Mouse (Mus musculus) liver, embryonic 14.5 days (tissue): ENCODE measurements around the gene Olfr115. TPM values are rescaled to one million over a fixed set of nuclear protein-coding genes. Genes with fewer than 3 reads are reported as not detected.

Source experiments
- ATAC-seq: fragments of 200-750 bp; cut with Nextera tagmentation; 2 replicates; pipeline ENCODE4 v1.8.0; 2017; ENCODE audit warnings: moderate number of reproducible peaks, mild to moderate bottlenecking, moderate library complexity; ENCODE audit not compliant: insufficient read depth
- DNase-seq, 3 experiments: peaks; one replicate each; pipeline ENCODE4 v3.0.0-alpha.2; 2012 to 2013; ENCODE audit warnings: low read depth in 3 of 3, low spot score in 3 of 3
- H3K27ac ChIP-seq: fragments of 300-500 bp; sonication (generic); 2 replicates; pipeline ENCODE4 v1.5.1; 2014; ENCODE audit warnings: moderate library complexity, mild to moderate bottlenecking, control low read depth, inconsistent platforms
- H3K27me3 ChIP-seq: fragments of 300-500 bp; sonication (generic); 2 replicates; pipeline ENCODE4 v1.6.1; 2014; ENCODE audit warnings: mild to moderate bottlenecking, low read length, moderate library complexity; ENCODE audit not compliant: control insufficient read depth, insufficient read depth
- H3K36me3 ChIP-seq: fragments of 300-500 bp; sonication (generic); replicated peaks from 2 replicates; pipeline ENCODE4 v1.6.1; 2014; ENCODE audit warnings: low read depth; ENCODE audit not compliant: control insufficient read depth, insufficient read depth
- H3K4me1 ChIP-seq, 2 experiments: fragments of 200-500 bp in 1 of 2; fragments of 300-500 bp in 1 of 2; sonication (generic) in 1 of 2; replicated peaks; 2 replicates each; pipeline ENCODE4 v1.6.1; 2012 to 2014; ENCODE audit warnings: antibody characterized with exemption in 1 of 2, inconsistent platforms in 1 of 2, low read length in 1 of 2; ENCODE audit not compliant: control insufficient read depth in 2 of 2, insufficient read depth in 2 of 2
- H3K4me2 ChIP-seq: fragments of 300-500 bp; sonication (generic); 2 replicates; pipeline ENCODE4 v1.6.1; 2014; ENCODE audit warnings: low read depth, mild to moderate bottlenecking, control low read depth, moderate library complexity
- H3K4me3 ChIP-seq, 2 experiments: fragments of 200-500 bp in 1 of 2; fragments of 300-500 bp in 1 of 2; sonication (generic) in 1 of 2; 2 replicates each; pipeline ENCODE4 v1.5.1; 2012 to 2014; ENCODE audit warnings: low read depth in 2 of 2, low read length in 2 of 2, mild to moderate bottlenecking in 2 of 2, control low read depth in 1 of 2, inconsistent platforms in 1 of 2, moderate library complexity in 1 of 2; ENCODE audit not compliant: insufficient read depth in 1 of 2
- H3K9ac ChIP-seq: fragments of 300-500 bp; sonication (generic); replicated peaks from 2 replicates; pipeline ENCODE4 v1.6.1; 2014; ENCODE audit warnings: mild to moderate bottlenecking, control low read depth, moderate library complexity
- H3K9me3 ChIP-seq: fragments of 300-500 bp; sonication (generic); 2 replicates; pipeline ENCODE4 v1.6.1; 2016; ENCODE audit warnings: low read length, mixed read lengths; ENCODE audit not compliant: control insufficient read depth
- CTCF ChIP-seq: IDR thresholded peaks from 2 replicates; pipeline ENCODE4 v1.5.1; 2016; ENCODE audit warnings: antibody characterized with exemption, low read depth, control low read depth
- EP300 ChIP-seq: IDR thresholded peaks from 2 replicates; pipeline ENCODE4 v1.6.1; 2016; ENCODE audit warnings: antibody characterized with exemption, low read depth
- WGBS: fragments of 180-500 bp; shearing (Covaris S2); extraction: QIAGEN DNeasy Blood & Tissue Kit; methylation state at CpG from one replicate; pipeline ENCODE4 v1.1.7; 2014; ENCODE audit not compliant: insufficient replicate concordance; 5-methylcytosine and 5-hydroxymethylcytosine counted together
- polyA plus RNA-seq, 2 experiments: library from polyadenylated mRNA; depleted of rRNA in 1 of 2; stranded (reverse) in 1 of 2; unstranded in 1 of 2; fragments of >200 nt; fragmentation: Nextera tagmentation in 1 of 2; extraction: Ambion mirVana in 1 of 2; gene quantifications; 2 replicates each; pipeline versions ENCODE4 v1.2.1 to v1.2.3; 2012 to 2014

The Olfr115 gene
- polyA plus RNA-seq (2012; rRNA removed) (not detected in 2 replicates), polyA plus RNA-seq (2014; fragmentation: Nextera tagmentation; extraction: Ambion mirVana) (not detected in 2 replicates)

DNA sequence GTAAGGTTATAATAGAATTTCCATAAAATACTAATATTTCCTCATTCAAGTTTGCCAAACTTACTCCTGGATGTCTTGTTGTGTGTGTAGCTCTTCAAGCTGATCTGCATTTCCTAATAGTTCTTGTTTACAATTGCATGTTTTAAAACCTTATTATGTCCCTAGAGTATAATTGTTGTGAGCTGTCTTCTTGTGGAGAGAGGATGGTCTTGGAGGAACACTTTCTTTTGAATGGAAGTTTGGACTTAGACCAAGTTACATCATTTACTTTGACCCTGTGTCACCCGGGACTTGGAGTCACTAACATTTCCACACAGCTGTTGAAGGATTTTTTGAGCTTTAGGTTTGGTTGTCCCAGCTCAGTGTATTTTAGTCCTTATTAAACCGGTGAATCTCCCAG lies at the start of gene Olfr115, which contains the start of gene Olfr116:
TSS of gene Olfr115 (minus strand) at position 101 of the 400 bp plus-strand sequence.
TSS of gene Olfr116 (minus strand) at position 191 of the 400 bp plus-strand sequence.
- Histone ChIP-seq H3K4me1 (no peaks in the 10 kb centered on the region), H3K4me2 (no peak within 1 kb of the TSS), H3K36me3 (no peaks in the 10 kb centered on the region), H3K9me3 (no peaks in the 10 kb centered on the region), H3K4me3 (no peak within 1 kb of the TSS), H3K27ac (no peak within 1 kb of the TSS), H3K27me3 (no peaks in the 10 kb centered on the region), H3K9ac (no peak within 1 kb of the TSS)
- TF ChIP-seq EP300 (no peak), CTCF (no peak)
- DNase-seq (no peak), ATAC-seq (no peak)
- WGBS, result 57% methylated on average over 2 of the region's 2 CpGs

GRCm38 (mm10) chr17:37666688-37667087 lies 39.8 kb upstream of the Olfr115 start, which contains the start of gene Olfr118:
Olfr118 (plus strand) TSS chr17:37666988.
- Histone ChIP-seq H3K9me3 (no peaks in the 10 kb centered on the region), H3K4me3 (no peak within 1 kb of the TSS), H3K4me1 (no peaks in the 10 kb centered on the region), H3K36me3 (no peaks in the 10 kb centered on the region), H3K4me2 (no peak within 1 kb of the TSS), H3K9ac (no peak within 1 kb of the TSS), H3K27me3 (no peaks in the 10 kb centered on the region), H3K27ac (no peak within 1 kb of the TSS)
- 29% methylated on average over 2 of the region's 2 CpGs for WGBS
- ATAC-seq (no peak), DNase-seq (no peak)
- TF ChIP-seq CTCF (no peak), EP300 (no peak)

- no peak within 1 kb of the TSS for H3K9ac ChIP-seq
- TF ChIP-seq EP300 (no peak), CTCF (no peak)
- H3K9me3 ChIP-seq, result no peaks in the 10 kb centered on the region
- no peak within 1 kb of the TSS for H3K4me2 ChIP-seq
- no peak for DNase-seq
- H3K36me3 ChIP-seq, result no peaks in the 10 kb centered on the region
- ATAC-seq, result no peak
- no peak within 1 kb of the TSS for H3K4me3 ChIP-seq
- 27% methylated on average over 1 of the region's 1 CpGs for WGBS
- H3K27ac ChIP-seq, result no peak within 1 kb of the TSS
- no peaks in the 10 kb centered on the region for H3K4me1 ChIP-seq
- no peaks in the 10 kb centered on the region for H3K27me3 ChIP-seq
These were observed 36.8 kb upstream of the Olfr115 start, which contains the start of gene Olfr117 for GRCm38 (mm10) chr17:37663682-37664081. Olfr117 (minus strand) TSS chr17:37663782.

DNA sequence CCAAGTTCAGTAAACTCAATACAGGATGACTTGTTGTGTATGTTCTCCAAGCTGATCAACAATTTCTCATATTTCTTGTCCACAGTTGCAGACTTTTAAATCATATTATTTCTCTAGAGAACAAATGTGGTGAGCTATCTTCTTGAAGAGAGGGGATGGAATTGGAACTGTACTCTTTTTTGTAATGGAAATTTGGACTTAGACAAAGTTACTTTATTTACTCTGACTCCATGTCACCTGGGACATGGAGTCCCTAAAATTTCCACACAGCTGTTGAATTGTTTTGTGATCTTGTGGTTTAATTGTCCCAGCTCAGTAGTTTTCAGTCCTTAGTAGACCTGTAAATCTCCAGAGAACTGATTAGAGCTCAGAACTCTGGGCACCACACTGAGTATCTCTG lies 34.3 kb downstream of the Olfr115 start, which contains the start of gene Olfr114:
TSS of gene Olfr114 (minus strand) at position 101 of the 400 bp plus-strand sequence.
- ATAC-seq (no peak), DNase-seq (no peak)
- Histone ChIP-seq H3K4me1 (no peaks in the 10 kb centered on the region), H3K4me2 (no peak within 1 kb of the TSS), H3K9me3 (no peaks in the 10 kb centered on the region), H3K4me3 (no peak within 1 kb of the TSS), H3K27ac (no peak within 1 kb of the TSS), H3K9ac (no peak within 1 kb of the TSS), H3K27me3 (no peaks in the 10 kb centered on the region), H3K36me3 (no peaks in the 10 kb centered on the region)
- TF ChIP-seq EP300 (no peak), CTCF (no peak)

DNA sequence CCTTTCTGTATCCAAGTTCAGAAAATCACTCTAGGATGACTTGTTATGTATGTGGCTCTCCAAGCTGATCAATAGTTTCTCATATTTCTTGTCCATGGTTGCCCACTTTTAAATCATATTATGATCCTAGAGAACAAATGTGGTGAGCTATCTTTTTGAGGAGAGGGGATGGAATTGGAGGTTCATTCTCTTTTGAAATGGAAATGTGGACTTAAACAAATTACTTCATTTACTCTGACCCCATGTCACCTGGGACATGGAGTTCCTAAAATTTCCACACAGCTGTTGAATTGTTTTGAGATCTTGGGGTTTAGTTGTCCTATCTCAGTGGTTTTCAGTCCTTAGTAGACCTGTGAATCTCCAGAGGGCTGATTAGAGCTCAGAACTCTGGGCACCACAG lies 49.3 kb downstream of the Olfr115 start, which contains the start of gene Olfr113:
TSS of gene Olfr113 (minus strand) at position 101 of the 400 bp plus-strand sequence.
- Histone ChIP-seq H3K36me3 (no peaks in the 10 kb centered on the region), H3K27ac (no peak within 1 kb of the TSS), H3K4me3 (no peak within 1 kb of the TSS), H3K9ac (no peak within 1 kb of the TSS), H3K9me3 (no peaks in the 10 kb centered on the region), H3K4me2 (no peak within 1 kb of the TSS), H3K27me3 (no peaks in the 10 kb centered on the region), H3K4me1 (no peaks in the 10 kb centered on the region)
- DNase-seq (no peak), ATAC-seq (no peak)
- no peak for TF ChIP-seq EP300
- no peak for TF ChIP-seq CTCF
